Mouse (Mus musculus) hindbrain, embryonic 14.5 days (tissue): ENCODE data around the gene Slc30a4. TPM values are rescaled to one million over a fixed set of nuclear protein-coding genes. Genes with fewer than 3 reads are reported as not detected.
A peak's percentile ranks its signal among the peaks of the same experiment; 100 is the strongest.

Experiments
- ATAC-seq: fragments of 200-750 bp; cut with Nextera tagmentation; 2 replicates; pipeline ENCODE4 v1.8.0; 2017; ENCODE audit warnings: moderate number of reproducible peaks, mild to moderate bottlenecking, moderate TSS enrichment, moderate library complexity; ENCODE audit not compliant: low FRiP score
- DNase-seq: peaks from one replicate; pipeline ENCODE4 v3.0.0-alpha.2; 2015; ENCODE audit warnings: low spot score
- H3K27ac ChIP-seq: fragments of 300-500 bp; sonication (generic); 2 replicates; pipeline ENCODE4 v1.5.1; 2014; ENCODE audit warnings: mild to moderate bottlenecking, moderate library complexity
- H3K27me3 ChIP-seq: fragments of 300-500 bp; sonication (generic); 2 replicates; pipeline ENCODE4 v1.6.1; 2014; ENCODE audit warnings: mild to moderate bottlenecking, low read length, mixed read lengths; ENCODE audit not compliant: control insufficient read depth, insufficient read depth
- H3K36me3 ChIP-seq: fragments of 300-500 bp; sonication (generic); replicated peaks from 2 replicates; pipeline ENCODE4 v1.6.1; 2014; ENCODE audit not compliant: control insufficient read depth, insufficient read depth
- H3K4me1 ChIP-seq: fragments of 300-500 bp; sonication (generic); replicated peaks from 2 replicates; pipeline ENCODE4 v1.6.1; 2014; ENCODE audit warnings: antibody characterized with exemption, low read length, mixed read lengths; ENCODE audit not compliant: control insufficient read depth, insufficient read depth
- H3K4me2 ChIP-seq: fragments of 300-500 bp; sonication (generic); replicated peaks from 2 replicates; pipeline ENCODE4 v1.6.1; 2014; ENCODE audit warnings: mild to moderate bottlenecking, moderate library complexity
- H3K4me3 ChIP-seq: fragments of 300-500 bp; sonication (generic); replicated peaks from 2 replicates; pipeline ENCODE4 v1.5.1; 2014; ENCODE audit warnings: mild to moderate bottlenecking, low read length
- H3K9ac ChIP-seq: fragments of 300-500 bp; sonication (generic); 2 replicates; pipeline ENCODE4 v1.6.1; 2014
- H3K9me3 ChIP-seq: fragments of 300-500 bp; sonication (generic); 2 replicates; pipeline ENCODE4 v1.6.1; 2016; ENCODE audit warnings: low read length; ENCODE audit not compliant: control insufficient read depth
- WGBS: fragments of 180-500 bp; shearing (Covaris S2); extraction: QIAGEN DNeasy Blood & Tissue Kit; methylation state at CpG from one replicate; pipeline ENCODE4 v1.1.7; 2014; 5-methylcytosine and 5-hydroxymethylcytosine counted together
- microRNA counts: library from miRNA; unstranded; fragments of <30 nt; microRNA quantifications from one replicate; lab custom pipeline; 2016
- microRNA-seq: library from miRNA; unstranded; fragments of <30 nt; microRNA quantifications from one replicate; pipeline ENCODE4, GENCODE M21; 2016
- polyA plus RNA-seq: library from polyadenylated mRNA; unstranded; fragments of >200 nt; fragmentation: Nextera tagmentation; extraction: Ambion mirVana; gene quantifications from 2 replicates; pipeline ENCODE4 v1.2.1, GENCODE M21; 2014

The Slc30a4 gene
- polyA plus RNA-seq, 1 experiment from 2014 or later: 13.0 TPM

- no peaks in the 10 kb centered on the region for H3K9me3 ChIP-seq
- ATAC-seq: peak; percentile 83; the same call in 1 of the 2 replicates
- H3K9ac ChIP-seq: peak overlapping the region; percentile 57
- H3K27ac ChIP-seq: no peak overlapping the region
- H3K27me3 ChIP-seq: peaks cover 16% of the 10 kb centered on the region; the same call in 1 of the 2 replicates
- 2% methylated on average over 36 of the region's 36 CpGs for WGBS
- H3K4me2 ChIP-seq: peak overlapping the region; percentile 81
- DNase-seq: peak; percentile 72
- peak overlapping the region; percentile 37 for H3K4me3 ChIP-seq
- H3K36me3 ChIP-seq: peaks cover 18% of the 10 kb centered on the region
- peaks cover 5% of the 10 kb centered on the region for H3K4me1 ChIP-seq
These were observed 64.9 kb downstream of the Slc30a4 start for GRCm38 (mm10) chr2:122637526-122637997.

- no peak for ATAC-seq
- H3K9ac ChIP-seq: peak within 1 kb of the TSS; percentile 57
- 64% methylated on average over 3 of the region's 3 CpGs for WGBS
These were observed 65.8 kb downstream of the Slc30a4 start, which contains the start of gene AA467197 for GRCm38 (mm10) chr2:122636686-122637085. TSS of gene AA467197 (plus strand) at chr2:122636986.

More at GRCm38 (mm10) chr2:122636686-122637085, 65.8 kb downstream of the Slc30a4 start, which contains the start of gene AA467197:
- Histone ChIP-seq H3K27ac (no peak within 1 kb of the TSS), H3K27me3 (peaks cover 16% of the 10 kb centered on the region; the same call in 1 of the 2 replicates), H3K4me2 (peak within 1 kb of the TSS; percentile 81), H3K4me1 (peaks cover 12% of the 10 kb centered on the region), H3K36me3 (peaks cover 22% of the 10 kb centered on the region), H3K4me3 (peak within 1 kb of the TSS; percentile 37), H3K9me3 (no peaks in the 10 kb centered on the region)
- DNase-seq: no peak

MicroRNAs encoded within 50 kb of the gene (microRNA counts, 519-probe panel; counts per million panel counts)
- not detected for microRNA mmu-miR-147 (lab: Ali Mortazavi, UCI)

Small RNA genes within 50 kb of the gene (microRNA-seq; reads per million reads assigned to microRNA genes)
- 8.6 reads per million, percentile 28 among the genes with 10 or more reads in this experiment for gene Mir147

Other genes with a start within 250 kb of the Slc30a4 start
- not detected in 2 replicates for gene Gm14085, start 217.7 kb downstream of the Slc30a4 start, polyA plus RNA-seq
- 42.5 and 56.6 TPM in 2 replicates for gene Gatm, start 91.4 kb downstream of the Slc30a4 start, polyA plus RNA-seq
- 0.86 and 1.0 TPM in 2 replicates for gene AA467197, start 65.7 kb downstream of the Slc30a4 start, polyA plus RNA-seq
- gene Bloc1s6, start 35.8 kb upstream of the Slc30a4 start, polyA plus RNA-seq: 78.4 and 91.7 TPM in 2 replicates
- gene Sqor, start 62.6 kb upstream of the Slc30a4 start, polyA plus RNA-seq: 2.8 and 3.1 TPM in 2 replicates